Mouse (Mus musculus): ENCODE measurements around the gene Galnt16. TPM values are rescaled to one million over a fixed set of nuclear protein-coding genes. Genes with fewer than 3 reads are reported as not detected.

Galnt16 gene
- 7.5 and 10.3 TPM in 2 replicates for polyA plus RNA-seq (2014; fragmentation: Nextera tagmentation; extraction: Ambion mirVana)

GRCm38 (mm10) chr12:80517977-80518376 lies at the start of gene Galnt16:
Galnt16 (plus strand) TSS chr12:80518277.
- no peak for ATAC-seq (ENCODE audit: insufficient read depth, low FRiP score, low TSS enrichment)
- Histone ChIP-seq H3K4me2 (ENCODE audit: low read depth) (peak within 1 kb of the TSS; percentile 81), H3K27me3 (ENCODE audit: control insufficient read depth, insufficient read depth, low read length) (peaks cover 20% of the 10 kb centered on the region), H3K36me3 (ENCODE audit: control insufficient read depth, insufficient read depth, low read length) (no peaks in the 10 kb centered on the region), H3K9me3 (ENCODE audit: control insufficient read depth, low read length) (no peaks in the 10 kb centered on the region), H3K27ac (ENCODE audit: low read depth, low read length) (peak within 1 kb of the TSS; percentile 73), H3K4me1 (ENCODE audit: control insufficient read depth, insufficient read depth, low read length) (peaks cover 8% of the 10 kb centered on the region; the same call in 1 of the 2 replicates), H3K4me3 (ENCODE audit: low read depth, low read length) (peak within 1 kb of the TSS; percentile 77), H3K9ac (ENCODE audit: low read length) (peak within 1 kb of the TSS; percentile 70)
- WGBS = 4% methylated on average over 14 of the region's 14 CpGs
- no peak for DNase-seq (ENCODE audit: low spot score)

GRCm38 (mm10) chr12:80470206-80470605 lies 47.9 kb upstream of the Galnt16 start:
- DNase-seq (ENCODE audit: low spot score) = no peak
- Histone ChIP-seq H3K4me2 (ENCODE audit: low read depth) (no peak overlapping the region), H3K9me3 (ENCODE audit: control insufficient read depth, low read length) (no peaks in the 10 kb centered on the region), H3K4me3 (ENCODE audit: low read depth, low read length) (no peak overlapping the region), H3K4me1 (ENCODE audit: control insufficient read depth, insufficient read depth, low read length) (no peaks in the 10 kb centered on the region), H3K27me3 (ENCODE audit: control insufficient read depth, insufficient read depth, low read length) (no peaks in the 10 kb centered on the region), H3K9ac (ENCODE audit: low read length) (no peak overlapping the region), H3K36me3 (ENCODE audit: control insufficient read depth, insufficient read depth, low read length) (no peaks in the 10 kb centered on the region), H3K27ac (ENCODE audit: low read depth, low read length) (no peak overlapping the region)
- WGBS = 90% methylated on average over 2 of the region's 2 CpGs
- ATAC-seq (ENCODE audit: insufficient read depth, low FRiP score, low TSS enrichment) = no peak

- DNase-seq (ENCODE audit: low spot score) = no peak
- Histone ChIP-seq H3K36me3 (ENCODE audit: control insufficient read depth, insufficient read depth, low read length) (no peaks in the 10 kb centered on the region), H3K9ac (ENCODE audit: low read length) (no peak overlapping the region), H3K4me3 (ENCODE audit: low read depth, low read length) (no peak overlapping the region), H3K9me3 (ENCODE audit: control insufficient read depth, low read length) (no peaks in the 10 kb centered on the region), H3K27ac (ENCODE audit: low read depth, low read length) (no peak overlapping the region), H3K27me3 (ENCODE audit: control insufficient read depth, insufficient read depth, low read length) (no peaks in the 10 kb centered on the region), H3K4me2 (ENCODE audit: low read depth) (no peak overlapping the region), H3K4me1 (ENCODE audit: control insufficient read depth, insufficient read depth, low read length) (no peaks in the 10 kb centered on the region)
- no peak for ATAC-seq (ENCODE audit: insufficient read depth, low FRiP score, low TSS enrichment)
- WGBS = 81% methylated on average over 4 of the region's 4 CpGs
These were observed 46.2 kb upstream of the Galnt16 start for GRCm38 (mm10) chr12:80471926-80472325.

GRCm38 (mm10) chr12:80473731-80474130 lies 44.3 kb upstream of the Galnt16 start:
- Histone ChIP-seq H3K36me3 (ENCODE audit: control insufficient read depth, insufficient read depth, low read length) (no peaks in the 10 kb centered on the region), H3K4me3 (ENCODE audit: low read depth, low read length) (no peak overlapping the region), H3K4me1 (ENCODE audit: control insufficient read depth, insufficient read depth, low read length) (no peaks in the 10 kb centered on the region), H3K27me3 (ENCODE audit: control insufficient read depth, insufficient read depth, low read length) (no peaks in the 10 kb centered on the region), H3K4me2 (ENCODE audit: low read depth) (no peak overlapping the region), H3K9ac (ENCODE audit: low read length) (no peak overlapping the region), H3K9me3 (ENCODE audit: control insufficient read depth, low read length) (no peaks in the 10 kb centered on the region), H3K27ac (ENCODE audit: low read depth, low read length) (no peak overlapping the region)
- 87% methylated on average over 3 of the region's 3 CpGs for WGBS
- DNase-seq (ENCODE audit: low spot score) (no peak), ATAC-seq (ENCODE audit: insufficient read depth, low FRiP score, low TSS enrichment) (no peak)

GRCm38 (mm10) chr12:80479986-80480385 lies 38.1 kb upstream of the Galnt16 start:
- Histone ChIP-seq H3K9me3 (ENCODE audit: control insufficient read depth, low read length) (no peaks in the 10 kb centered on the region), H3K36me3 (ENCODE audit: control insufficient read depth, insufficient read depth, low read length) (no peaks in the 10 kb centered on the region; the same call in 1 of the 2 replicates), H3K4me2 (ENCODE audit: low read depth) (no peak overlapping the region), H3K4me3 (ENCODE audit: low read depth, low read length) (no peak overlapping the region), H3K27ac (ENCODE audit: low read depth, low read length) (no peak overlapping the region), H3K27me3 (ENCODE audit: control insufficient read depth, insufficient read depth, low read length) (no peaks in the 10 kb centered on the region), H3K9ac (ENCODE audit: low read length) (no peak overlapping the region), H3K4me1 (ENCODE audit: control insufficient read depth, insufficient read depth, low read length) (no peaks in the 10 kb centered on the region)
- no peak for DNase-seq (ENCODE audit: low spot score)
- no peak for ATAC-seq (ENCODE audit: insufficient read depth, low FRiP score, low TSS enrichment)
- WGBS = 94% methylated on average over 3 of the region's 3 CpGs

GRCm38 (mm10) chr12:80483397-80483796 lies 34.7 kb upstream of the Galnt16 start:
- DNase-seq (ENCODE audit: low spot score) = no peak
- Histone ChIP-seq H3K4me3 (ENCODE audit: low read depth, low read length) (no peak overlapping the region), H3K9me3 (ENCODE audit: control insufficient read depth, low read length) (no peaks in the 10 kb centered on the region), H3K4me2 (ENCODE audit: low read depth) (no peak overlapping the region), H3K9ac (ENCODE audit: low read length) (no peak overlapping the region), H3K4me1 (ENCODE audit: control insufficient read depth, insufficient read depth, low read length) (no peaks in the 10 kb centered on the region), H3K27me3 (ENCODE audit: control insufficient read depth, insufficient read depth, low read length) (no peaks in the 10 kb centered on the region), H3K27ac (ENCODE audit: low read depth, low read length) (no peak overlapping the region), H3K36me3 (ENCODE audit: control insufficient read depth, insufficient read depth, low read length) (no peaks in the 10 kb centered on the region; the same call in 1 of the 2 replicates)
- 76% methylated on average over 3 of the region's 3 CpGs for WGBS
- no peak for ATAC-seq (ENCODE audit: insufficient read depth, low FRiP score, low TSS enrichment)

- 85% methylated on average over 5 of the region's 5 CpGs for WGBS
- ATAC-seq (ENCODE audit: insufficient read depth, low FRiP score, low TSS enrichment) = no peak
These were observed 24.8 kb upstream of the Galnt16 start for GRCm38 (mm10) chr12:80493311-80493710.

GRCm38 (mm10) chr12:80495691-80496090 lies 22.4 kb upstream of the Galnt16 start:
- Histone ChIP-seq H3K27ac (ENCODE audit: low read depth, low read length) (no peak overlapping the region), H3K27me3 (ENCODE audit: control insufficient read depth, insufficient read depth, low read length) (no peaks in the 10 kb centered on the region), H3K36me3 (ENCODE audit: control insufficient read depth, insufficient read depth, low read length) (peaks cover 6% of the 10 kb centered on the region), H3K4me1 (ENCODE audit: control insufficient read depth, insufficient read depth, low read length) (no peaks in the 10 kb centered on the region), H3K9me3 (ENCODE audit: control insufficient read depth, low read length) (no peaks in the 10 kb centered on the region), H3K9ac (ENCODE audit: low read length) (no peak overlapping the region), H3K4me2 (ENCODE audit: low read depth) (no peak overlapping the region), H3K4me3 (ENCODE audit: low read depth, low read length) (no peak overlapping the region)
- DNase-seq (ENCODE audit: low spot score) = no peak
- 79% methylated on average over 1 of the region's 1 CpGs for WGBS
- no peak for ATAC-seq (ENCODE audit: insufficient read depth, low FRiP score, low TSS enrichment)

More at GRCm38 (mm10) chr12:80493311-80493710, 24.8 kb upstream of the Galnt16 start:
- no peak overlapping the region for H3K27ac ChIP-seq (ENCODE audit: low read depth, low read length)
- H3K4me2 ChIP-seq (ENCODE audit: low read depth) = no peak overlapping the region
- DNase-seq (ENCODE audit: low spot score) = no peak
- no peaks in the 10 kb centered on the region for H3K27me3 ChIP-seq (ENCODE audit: control insufficient read depth, insufficient read depth, low read length)
- no peak overlapping the region for H3K4me3 ChIP-seq (ENCODE audit: low read depth, low read length)
- H3K9ac ChIP-seq (ENCODE audit: low read length) = no peak overlapping the region
- peaks cover 6% of the 10 kb centered on the region for H3K36me3 ChIP-seq (ENCODE audit: control insufficient read depth, insufficient read depth, low read length)
- no peaks in the 10 kb centered on the region for H3K4me1 ChIP-seq (ENCODE audit: control insufficient read depth, insufficient read depth, low read length)
- no peaks in the 10 kb centered on the region for H3K9me3 ChIP-seq (ENCODE audit: control insufficient read depth, low read length)

- H3K27me3 ChIP-seq (ENCODE audit: control insufficient read depth, insufficient read depth, low read length) = no peaks in the 10 kb centered on the region
- no peak for ATAC-seq (ENCODE audit: insufficient read depth, low FRiP score, low TSS enrichment)
- H3K36me3 ChIP-seq (ENCODE audit: control insufficient read depth, insufficient read depth, low read length) = peaks cover under 1% of the 10 kb centered on the region; the same call in 1 of the 2 replicates
- H3K4me1 ChIP-seq (ENCODE audit: control insufficient read depth, insufficient read depth, low read length) = no peaks in the 10 kb centered on the region
- no peak overlapping the region for H3K9ac ChIP-seq (ENCODE audit: low read length)
- no peaks in the 10 kb centered on the region for H3K9me3 ChIP-seq (ENCODE audit: control insufficient read depth, low read length)
- DNase-seq (ENCODE audit: low spot score) = no peak
- H3K4me2 ChIP-seq (ENCODE audit: low read depth) = no peak overlapping the region
- no peak overlapping the region for H3K27ac ChIP-seq (ENCODE audit: low read depth, low read length)
- no peak overlapping the region for H3K4me3 ChIP-seq (ENCODE audit: low read depth, low read length)
- 69% methylated on average over 4 of the region's 4 CpGs for WGBS
These were observed 19.7 kb upstream of the Galnt16 start for GRCm38 (mm10) chr12:80498356-80498755.

Measured in neural tube, embryonic 11.5 days (tissue).